Mouse (Mus musculus) C2C12 (cell line): ENCODE measurements around the gene Mfsd5.

Experiments used
- CEBPB ChIP-seq: IDR thresholded peaks from one replicate; pipeline ENCODE4 v1.6.1; 2011; ENCODE audit warnings: low read depth, mild to moderate bottlenecking, control low read depth, moderate library complexity
- CTCF ChIP-seq: IDR thresholded peaks from one replicate; pipeline ENCODE4 v1.5.1; 2011; ENCODE audit not compliant: control insufficient read depth, insufficient read depth, insufficient read length
- FOSL1 ChIP-seq: IDR thresholded peaks from one replicate; pipeline ENCODE4 v1.8.0; 2011; ENCODE audit warnings: mild to moderate bottlenecking, low read length; ENCODE audit not compliant: poor library complexity, insufficient read depth, severe bottlenecking
- MAX ChIP-seq: IDR thresholded peaks from one replicate; pipeline ENCODE4 v1.6.1; 2011; ENCODE audit warnings: mild to moderate bottlenecking, control low read depth
- MYOD1 ChIP-seq: IDR thresholded peaks from one replicate; pipeline ENCODE4 v1.6.1; 2011; ENCODE audit warnings: low read depth; ENCODE audit not compliant: control insufficient read depth, insufficient read length
- MYOG ChIP-seq: IDR thresholded peaks from one replicate; pipeline ENCODE4 v1.6.1; 2011; ENCODE audit not compliant: control insufficient read depth, insufficient read length; ENCODE audit errors: extremely low read depth
- USF1 ChIP-seq: IDR thresholded peaks from one replicate; pipeline ENCODE4 v1.6.1; 2011; ENCODE audit warnings: low read depth, mild to moderate bottlenecking, control low read depth, moderate library complexity

DNA sequence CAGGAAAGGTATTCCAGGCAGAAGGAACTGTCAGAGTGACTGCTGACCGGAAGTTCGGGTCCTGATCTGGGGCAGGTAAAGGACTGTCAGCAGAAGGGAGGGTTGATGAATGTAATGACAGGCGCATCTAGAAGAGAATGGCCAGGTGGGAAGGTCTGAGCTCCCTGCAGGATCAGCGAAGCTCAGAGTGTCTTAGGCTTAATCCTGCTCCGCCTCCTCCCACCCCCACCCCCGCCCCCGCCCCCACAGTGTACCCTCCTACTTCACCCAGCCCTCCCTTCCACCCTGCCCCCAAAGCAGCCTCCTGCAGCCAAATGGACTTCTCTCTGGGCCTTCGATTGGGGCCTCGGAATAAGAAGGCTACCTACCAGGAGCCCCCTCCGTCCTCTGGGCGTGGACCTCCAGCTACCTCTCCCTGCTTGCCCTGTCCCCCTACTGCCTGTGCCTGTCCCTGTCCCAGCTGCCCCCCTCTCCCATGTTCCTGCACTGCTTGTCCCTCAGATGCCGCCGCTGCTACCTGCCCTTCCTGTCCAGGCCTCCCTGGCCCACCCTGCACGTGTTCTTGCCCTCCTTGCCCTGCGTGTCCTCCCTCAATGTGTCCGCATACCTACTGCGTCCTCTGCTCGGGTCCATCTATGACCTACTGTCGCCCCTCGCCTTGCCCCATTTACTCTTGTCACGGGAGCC is 8.8 kb upstream of the Mfsd5 start, which contains the start of gene Gm9918:
- no peak for TF ChIP-seq MAX
- TF ChIP-seq CTCF: no peak
- TF ChIP-seq MYOD1: no peak
- no peak for TF ChIP-seq MYOG
- TF ChIP-seq CEBPB: no peak
- no peak for TF ChIP-seq USF1
- TF ChIP-seq FOSL1: no peak
